1 mouse cellular context compared by ENCODE assay signal in the genomic region with DNA sequence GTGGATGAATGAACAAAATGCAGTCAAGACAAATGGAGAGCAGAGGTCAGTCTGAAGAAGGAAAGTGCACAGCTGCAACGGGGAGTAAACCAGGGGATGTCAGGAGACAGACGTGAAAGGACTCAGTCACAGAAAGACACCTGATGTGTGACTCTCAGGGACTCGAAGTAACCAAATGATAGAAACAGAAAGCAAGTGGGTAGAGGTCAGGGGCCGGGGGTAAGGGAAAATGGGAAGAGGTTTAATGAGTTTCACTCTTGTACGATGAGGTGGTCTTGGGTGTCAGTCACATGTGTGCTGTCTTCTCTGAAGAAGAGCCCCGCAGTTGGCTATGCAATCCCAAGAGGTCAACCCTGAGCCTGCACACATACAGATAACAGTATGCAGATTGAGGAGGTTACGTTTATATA.
TF ChIP-seq lines count a peak whose summit lies in the region.

No protein-coding gene starts in this region.

TF ChIP-seq in CH12.LX, 34 proteins besides CTCF, POLR2A, EP300 and RAD21 (continued from another document):
- peak; percentile 67; the same call in 1 of the 2 replicates for TF ChIP-seq MXI1 (IDR thresholded peaks at IDR 0.05; ENCODE audit: low read depth, low read length)
- no peak for TF ChIP-seq POLR2AphosphoS2 (IDR thresholded peaks at IDR 0.05; ENCODE audit: low read depth, low read length)
- no peak for TF ChIP-seq ZC3H11A (IDR thresholded peaks at IDR 0.05; ENCODE audit: low read depth, low read length)
- TF ChIP-seq MAZ (IDR thresholded peaks at IDR 0.05; ENCODE audit: low read depth, low read length): peak; percentile 87
- peak; percentile 86 for TF ChIP-seq MYC (IDR thresholded peaks at IDR 0.05; ENCODE audit: low read depth, low read length)
- TF ChIP-seq KAT2A (IDR thresholded peaks at IDR 0.05; ENCODE audit: insufficient replicate concordance, low read length): 0 out of 2 replicates have a peak, but pooled peaks have one; percentile 66
- 0 out of 2 replicates have a peak, but pooled peaks have one; percentile 66 for TF ChIP-seq TBP (conservative IDR thresholded peaks at IDR 0.05; ENCODE audit: low read depth, low read length)
- peak; percentile 98 for TF ChIP-seq BHLHE40 (IDR thresholded peaks at IDR 0.05; ENCODE audit: low read depth, low read length)
- TF ChIP-seq IRF4 (IDR thresholded peaks at IDR 0.05; ENCODE audit: low read depth, low read length): peak; percentile 97
- TF ChIP-seq USF1 (IDR thresholded peaks at IDR 0.05; ENCODE audit: low read depth, low read length): peak; percentile 31
- TF ChIP-seq NELFE (IDR thresholded peaks at IDR 0.05; ENCODE audit: low read depth, low read length): no peak; the same call in 1 of the 2 replicates
- TF ChIP-seq CHD2 (IDR thresholded peaks at IDR 0.05; ENCODE audit: low read length): peak; percentile 85
- peak; percentile 84 for TF ChIP-seq UBTF (IDR thresholded peaks at IDR 0.05; ENCODE audit: low read depth, low read length)
- peak; percentile 98 for TF ChIP-seq ETS1 (conservative IDR thresholded peaks at IDR 0.05; ENCODE audit: low read depth, low read length)
- TF ChIP-seq CHD1 (IDR thresholded peaks at IDR 0.05; ENCODE audit: low read depth, low read length): no peak; the same call in 1 of the 2 replicates
- TF ChIP-seq USF2 (conservative IDR thresholded peaks at IDR 0.05; ENCODE audit: low read depth, low read length): no peak
- peak; percentile 53 for TF ChIP-seq SMC3 (IDR thresholded peaks at IDR 0.05; ENCODE audit: low read depth, low read length)
